Mouse (Mus musculus) lung, adult 2 months (tissue): ENCODE measurements around the gene Pkd2l1.

Source experiments
- CTCF ChIP-seq: fragments of 200-500 bp; IDR thresholded peaks from 2 replicates; pipeline ENCODE4 v1.5.1; 2011; ENCODE audit warnings: mild to moderate bottlenecking, low read length, control low read depth; ENCODE audit not compliant: insufficient read depth
- POLR2A ChIP-seq: fragments of 200-500 bp; IDR thresholded peaks from 2 replicates; pipeline ENCODE4 v1.6.1; 2011; ENCODE audit warnings: low read depth, mild to moderate bottlenecking, control low read depth, low read length, borderline replicate concordance; ENCODE audit errors: extremely low read depth

- TF ChIP-seq POLR2A (no peak), CTCF (no peak)
These were observed 38.5 kb downstream of the Pkd2l1 start for GRCm38 (mm10) chr19:44153781-44154180.
